Mouse (Mus musculus): ENCODE results near the gene Pla2g5.

Pla2g5 gene

DNA sequence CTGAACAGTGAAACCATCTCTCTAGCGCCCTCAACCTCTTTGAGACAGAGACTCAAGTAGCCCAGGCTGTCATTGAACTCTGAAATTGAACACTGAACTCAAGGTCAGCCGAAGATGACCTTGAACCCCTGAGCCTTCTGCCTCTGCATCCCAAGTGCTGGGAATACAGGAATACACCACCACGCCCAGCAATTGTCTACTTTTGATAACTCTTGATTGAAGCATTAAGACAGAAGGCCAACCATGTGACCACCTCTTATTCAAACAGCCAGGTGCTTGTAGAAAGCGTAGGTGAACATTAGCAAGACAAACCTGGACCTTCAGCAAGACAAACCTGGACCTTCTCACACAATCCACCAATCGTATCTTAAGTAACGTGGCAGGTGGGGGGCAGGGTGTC is 68.9 kb downstream of the Pla2g5 start:
- no peak for DNase-seq

DNA sequence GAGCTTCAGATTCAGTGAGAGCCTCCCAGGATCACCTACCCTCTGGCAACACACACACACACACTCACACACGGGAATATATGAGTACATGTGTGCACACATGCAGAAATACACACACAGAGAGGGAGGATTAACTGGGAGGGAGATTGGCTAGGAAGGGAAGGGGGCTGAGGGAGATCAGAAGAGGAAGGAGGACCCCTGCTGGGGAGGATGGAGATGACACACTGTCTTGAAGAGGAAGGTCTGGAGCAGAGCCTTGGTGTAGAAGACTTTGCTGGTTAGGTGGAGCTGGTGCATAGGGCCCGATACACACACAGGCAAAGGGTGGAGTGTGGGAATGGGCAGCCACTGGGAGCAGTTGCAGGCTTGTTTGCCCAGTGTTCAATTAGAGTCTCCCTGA is 70.0 kb downstream of the Pla2g5 start:
- DNase-seq, result peak; percentile 53

DNA sequence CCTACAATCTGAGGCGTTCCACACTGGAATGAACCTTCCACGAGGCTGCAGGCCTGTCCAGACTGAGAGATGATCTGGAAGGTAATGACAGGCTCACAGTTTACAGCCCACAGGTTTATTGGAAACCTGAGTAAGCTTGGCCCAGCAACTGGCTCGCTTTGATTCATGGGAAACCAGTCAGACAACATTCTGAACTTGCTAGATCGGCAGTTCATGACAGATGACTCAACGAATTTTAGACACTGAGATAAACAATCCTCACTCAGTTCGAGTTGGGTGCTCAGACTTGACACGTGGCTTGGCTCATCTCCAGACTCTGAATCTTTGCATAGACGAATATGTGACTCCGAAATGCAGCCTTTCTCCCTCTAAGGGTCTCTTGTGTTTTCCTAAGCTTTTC is 70.7 kb downstream of the Pla2g5 start:
- DNase-seq, result peak; percentile 54

DNA sequence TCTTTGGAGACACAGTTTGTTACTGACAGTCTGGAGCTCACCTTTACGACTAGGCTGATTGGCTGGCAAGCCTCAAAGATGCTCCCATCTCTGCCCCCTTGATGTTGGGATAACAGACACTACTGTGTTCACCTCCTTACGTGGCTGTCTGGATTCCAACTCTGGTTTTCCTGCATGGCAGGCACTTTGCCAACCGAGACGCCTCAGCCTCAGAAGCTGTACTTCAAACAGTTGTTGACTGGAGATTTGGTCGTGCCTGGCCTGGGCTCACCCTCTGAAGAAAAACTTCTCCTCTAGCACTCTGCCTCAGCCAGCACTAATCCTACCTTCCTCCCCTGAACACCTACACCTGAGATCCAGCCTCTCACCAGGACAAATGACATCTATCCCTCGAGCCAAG is 71.8 kb downstream of the Pla2g5 start:
- no peak for DNase-seq

DNA sequence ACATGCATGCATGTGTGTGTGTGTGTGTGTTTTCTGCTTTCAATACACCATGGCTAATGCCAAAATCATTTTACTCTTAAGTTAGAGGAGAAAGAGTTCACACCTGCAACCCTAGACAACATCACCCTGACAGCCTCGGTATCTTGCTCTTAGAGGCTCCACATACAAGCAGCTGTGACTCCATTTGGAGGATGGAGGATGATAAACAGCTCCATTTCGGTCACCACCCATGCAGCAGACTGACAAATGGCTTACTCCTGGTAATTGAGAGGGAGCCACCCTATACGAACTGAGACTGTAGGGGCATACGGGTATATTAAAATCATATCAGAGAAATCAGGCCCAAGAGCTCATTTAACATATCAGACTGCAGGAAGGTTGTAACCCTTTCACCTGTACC is 74.9 kb downstream of the Pla2g5 start:
- DNase-seq, result no peak

DNA sequence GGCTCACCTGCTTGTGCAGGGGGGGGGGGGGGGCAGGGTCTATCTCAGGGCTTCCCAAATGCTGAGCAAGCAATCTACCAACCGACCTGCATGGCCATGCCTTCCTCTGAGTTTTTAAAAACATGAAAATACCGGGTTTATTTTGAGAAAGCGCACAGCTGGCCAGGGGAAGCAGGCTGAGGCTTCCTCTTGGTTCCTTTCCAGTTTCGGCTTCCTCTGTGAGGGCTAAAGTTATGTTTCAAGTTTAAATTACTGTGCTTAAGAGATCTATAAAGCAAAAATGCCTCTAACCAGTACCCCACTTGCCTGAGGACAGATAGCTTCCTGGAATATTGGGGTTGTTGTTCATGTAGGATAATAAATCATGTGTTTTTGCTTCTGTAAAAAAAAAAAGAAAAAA is 77.1 kb downstream of the Pla2g5 start:
- peak; percentile 32 for DNase-seq

DNA sequence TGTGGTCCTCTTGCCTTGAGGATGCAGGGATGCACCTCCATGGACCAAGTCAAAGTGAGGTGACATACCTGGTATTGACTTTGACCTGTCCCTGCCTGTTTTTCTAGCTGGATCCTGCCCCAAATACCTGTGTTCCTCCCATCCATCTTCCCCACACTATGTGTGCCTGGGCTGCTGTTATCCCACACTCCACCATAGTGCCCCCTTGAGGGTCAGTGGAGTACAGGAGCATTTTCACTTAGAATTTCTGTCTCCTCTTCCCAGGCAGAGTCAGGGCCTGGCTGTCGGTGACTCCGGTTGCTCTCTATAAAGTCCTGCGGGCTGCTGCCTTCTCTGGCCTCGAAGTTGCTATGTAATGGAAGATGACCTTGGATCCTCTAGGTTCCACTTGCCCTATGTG is 77.6 kb downstream of the Pla2g5 start:
- DNase-seq, result no peak

DNA sequence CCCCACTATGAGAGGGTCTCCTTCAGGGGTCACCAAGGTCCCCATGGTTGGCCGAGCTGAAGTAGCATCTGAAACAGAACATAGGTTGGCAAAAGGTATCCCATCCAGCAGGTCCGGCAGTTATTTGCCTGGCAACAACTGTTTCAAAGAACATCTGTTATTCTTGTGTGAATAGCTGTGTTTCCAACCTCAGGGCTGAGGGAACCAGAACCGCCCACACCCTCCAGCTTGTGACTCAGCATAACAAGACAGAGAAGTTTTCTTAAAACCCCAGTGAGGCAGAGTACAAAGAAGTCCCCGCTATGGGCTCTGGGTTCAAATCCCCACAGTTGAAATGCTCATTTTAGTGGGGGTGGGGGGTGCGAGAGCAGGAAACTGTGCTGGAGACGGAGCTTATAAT is 81.2 kb downstream of the Pla2g5 start:
- DNase-seq, result no peak

DNA sequence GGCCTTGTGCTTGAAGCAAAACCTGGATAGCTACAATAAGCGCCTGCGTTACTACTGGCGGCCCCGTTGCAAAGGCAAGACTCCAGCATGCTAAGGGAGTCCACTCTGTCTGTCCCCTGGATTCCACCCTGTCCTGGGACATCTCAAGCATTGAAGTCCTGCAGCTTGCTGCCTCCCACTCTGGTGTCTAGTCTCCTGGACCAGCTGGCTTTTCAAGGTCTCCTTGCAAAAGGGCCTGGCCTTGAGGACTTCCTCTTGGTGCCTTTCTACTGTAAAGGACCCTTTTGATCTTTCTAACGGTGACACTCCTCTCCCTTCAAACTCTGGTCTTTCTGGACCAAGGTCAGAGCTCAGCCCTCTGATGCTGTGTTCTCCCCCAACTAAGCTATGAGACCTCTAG is 83.0 kb downstream of the Pla2g5 start:
- DNase-seq, result no peak

DNA sequence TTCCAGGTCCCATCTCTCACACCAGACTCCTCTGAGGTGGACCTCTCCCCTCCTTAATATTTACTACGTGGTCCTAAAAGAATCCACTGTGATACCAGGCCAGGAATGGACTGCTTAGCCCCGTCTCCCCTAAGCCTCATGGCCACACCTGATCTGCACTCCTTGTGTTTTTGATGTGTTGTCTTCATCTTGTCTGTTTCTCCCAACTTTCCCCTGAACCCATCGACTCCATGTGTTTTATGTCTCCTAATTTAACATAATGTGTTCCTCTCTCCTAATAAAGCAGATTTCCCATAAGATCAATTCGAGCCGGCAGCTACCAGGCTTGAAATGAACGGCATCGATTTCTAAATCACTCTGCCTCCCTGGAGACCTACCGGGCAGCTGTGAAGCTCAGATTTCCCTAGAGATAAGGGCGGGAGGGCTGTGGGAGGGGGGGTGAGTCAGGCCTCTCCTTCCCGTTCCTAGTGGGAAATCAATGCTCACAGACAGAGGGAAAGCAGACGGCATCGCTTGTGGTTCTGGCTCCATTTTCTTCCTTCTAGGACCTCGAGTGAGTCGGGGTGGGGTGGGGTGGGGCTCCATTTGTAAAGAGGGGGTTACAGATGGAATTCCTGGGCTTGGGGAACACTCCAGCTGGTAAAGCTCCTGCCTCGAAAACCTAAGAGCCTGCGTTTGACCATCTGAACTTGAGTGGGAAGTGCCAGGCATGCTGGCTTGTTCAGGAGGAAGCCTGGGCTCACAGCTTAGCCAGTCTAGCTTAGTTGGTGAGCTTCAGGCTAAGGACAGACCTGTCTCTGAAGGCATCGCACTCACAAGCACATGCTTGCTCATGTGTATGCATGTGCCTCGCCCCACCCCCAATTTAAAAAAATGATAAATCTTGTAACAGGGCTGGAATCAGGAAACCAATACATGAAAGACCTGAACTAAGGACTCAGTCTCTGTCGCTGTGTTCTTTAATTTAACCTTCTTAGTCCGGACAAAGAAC is 85.6 kb downstream of the Pla2g5 start:
- no peak for DNase-seq

DNA sequence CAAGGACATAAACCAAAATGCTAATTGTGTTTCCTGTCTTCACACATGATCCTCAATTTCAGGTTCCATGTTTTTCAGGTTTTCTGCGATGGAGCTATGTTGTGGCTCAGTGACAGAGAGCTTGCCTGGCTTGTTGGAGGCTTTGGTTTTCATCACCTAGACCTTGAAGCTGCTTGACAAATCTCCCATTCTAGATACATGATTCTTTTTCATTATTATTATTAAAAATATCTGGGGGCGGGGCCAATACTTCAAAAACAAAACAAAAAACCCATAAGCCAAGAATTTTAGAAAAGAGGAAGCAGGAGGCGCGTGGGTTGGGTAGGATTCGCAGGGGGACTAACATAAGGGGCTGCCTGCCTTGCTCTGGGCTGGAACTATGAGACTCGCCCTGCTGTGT is 87.8 kb downstream of the Pla2g5 start, which contains the start of gene Pla2g2d:
TSS of gene Pla2g2d (plus strand) at position 301 of the 400 bp plus-strand sequence.
- DNase-seq, result no peak

DNA sequence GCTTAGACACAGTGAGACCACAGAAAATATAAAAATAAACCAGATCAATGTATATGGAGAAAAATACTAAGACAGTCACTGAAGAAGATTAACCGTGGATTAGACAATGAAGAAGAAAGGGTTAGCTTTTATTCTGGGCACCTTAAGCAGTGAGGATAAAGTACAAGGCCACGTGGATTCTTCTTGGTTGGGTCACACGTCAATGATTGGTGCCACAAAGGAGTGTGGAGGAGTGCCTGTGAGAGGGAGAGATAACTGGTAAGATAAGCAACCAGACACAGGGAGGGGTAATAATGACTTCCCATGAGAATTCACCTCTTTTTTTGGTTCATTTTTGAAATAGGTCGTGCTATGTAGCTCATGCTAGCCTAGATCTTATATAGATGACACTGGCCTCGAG is 90.9 kb downstream of the Pla2g5 start:
- DNase-seq, result no peak

DNA sequence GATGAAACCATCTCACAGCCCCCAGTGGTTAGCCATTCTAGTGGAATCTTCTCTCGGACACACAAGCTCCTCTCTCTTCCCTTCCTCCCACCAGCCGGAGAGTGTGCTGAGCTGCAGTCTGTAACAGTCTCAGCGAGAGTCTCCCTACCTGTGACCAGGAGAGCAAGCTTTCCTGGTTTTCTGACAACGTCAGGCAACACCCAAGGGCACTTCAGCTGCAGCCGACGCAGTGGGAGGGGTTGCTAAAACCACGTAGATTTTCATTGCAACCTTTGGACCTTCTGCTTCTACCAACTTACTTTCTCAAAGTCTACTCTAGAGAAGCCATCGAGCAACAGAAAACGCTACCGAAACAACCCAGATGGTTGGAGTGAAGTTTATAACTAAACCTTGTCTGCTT is 91.3 kb downstream of the Pla2g5 start:
- peak; percentile 40 for DNase-seq

DNA sequence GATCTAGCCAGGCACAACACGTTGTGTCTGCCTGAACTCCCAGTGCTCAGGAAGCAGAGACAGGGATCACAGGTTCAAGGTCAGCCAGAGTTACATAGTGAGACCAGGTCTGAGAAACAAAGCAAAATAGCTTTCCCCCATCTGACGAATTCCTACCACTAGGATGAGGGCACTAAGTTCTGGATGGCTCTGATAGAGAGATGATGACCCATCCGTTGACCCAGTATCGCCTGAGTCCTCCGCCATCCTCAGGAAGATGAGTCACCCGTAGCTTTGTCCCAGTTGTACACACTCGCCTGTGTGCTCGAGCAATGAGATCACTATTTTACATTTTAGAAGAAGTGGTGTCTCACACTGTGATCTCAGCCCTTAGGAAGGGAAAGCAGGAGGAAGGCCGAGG is 101.0 kb downstream of the Pla2g5 start:
- DNase-seq, result no peak

DNA sequence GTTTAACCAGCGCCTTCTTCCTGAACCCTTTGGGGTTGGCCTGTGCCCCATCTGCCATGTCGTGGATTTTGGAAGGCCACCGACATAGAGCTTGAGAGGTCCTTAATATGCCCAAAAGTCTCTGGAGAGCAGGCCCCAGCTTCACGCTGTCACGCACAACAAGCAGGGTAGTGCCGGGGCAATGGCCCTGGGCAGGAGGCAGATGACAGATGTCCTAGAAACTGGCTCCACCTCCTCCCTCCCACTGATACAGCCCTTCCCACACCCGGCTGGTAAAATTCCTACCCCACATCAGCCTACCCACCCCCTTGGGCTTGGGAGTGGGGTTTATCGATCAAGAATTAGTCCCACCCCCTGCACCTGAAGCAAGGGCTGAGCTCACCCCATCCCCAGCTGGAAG is 105.9 kb downstream of the Pla2g5 start, which contains the start of gene Pla2g2f:
TSS of gene Pla2g2f (minus strand) at position 211 of the 400 bp plus-strand sequence.
- DNase-seq, result no peak

DNA sequence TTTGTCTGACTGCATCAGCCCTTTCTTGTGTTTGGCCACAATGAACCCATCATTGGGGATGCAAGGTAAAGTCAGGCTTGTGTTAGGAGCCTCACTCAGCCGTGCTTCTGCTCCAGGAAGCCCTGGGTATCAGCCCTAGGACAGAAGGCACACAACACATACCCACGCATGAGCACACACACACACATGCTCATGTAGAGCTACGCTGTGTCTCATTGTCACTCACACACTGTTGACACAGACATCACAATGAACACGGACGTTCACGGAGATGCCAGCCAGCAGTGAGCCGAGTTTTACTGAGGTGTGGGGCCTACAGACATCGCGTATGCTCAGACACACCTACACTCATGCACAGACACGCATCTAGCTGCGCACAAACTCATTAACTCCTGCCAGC is 107.3 kb downstream of the Pla2g5 start:
- DNase-seq, result no peak

DNA sequence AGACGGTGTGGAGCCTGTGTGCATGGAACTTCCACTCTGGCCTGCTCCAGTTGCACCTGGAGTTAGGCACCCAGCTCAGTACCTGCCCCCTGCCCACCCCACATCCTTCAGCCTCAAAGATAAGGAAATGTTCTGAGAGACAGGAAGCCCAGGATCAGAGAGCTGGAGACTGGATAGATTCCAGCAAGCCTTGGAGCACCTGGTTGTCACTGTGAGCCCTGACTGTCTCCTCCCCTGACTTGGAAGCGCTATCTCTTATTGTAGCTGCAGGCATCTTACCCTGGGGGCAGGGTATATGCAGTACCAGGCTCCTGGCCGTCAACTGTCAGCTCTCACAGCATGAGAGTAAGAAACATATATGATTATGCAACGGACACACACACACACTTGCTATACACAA is 107.8 kb downstream of the Pla2g5 start:
- no peak for DNase-seq

DNA sequence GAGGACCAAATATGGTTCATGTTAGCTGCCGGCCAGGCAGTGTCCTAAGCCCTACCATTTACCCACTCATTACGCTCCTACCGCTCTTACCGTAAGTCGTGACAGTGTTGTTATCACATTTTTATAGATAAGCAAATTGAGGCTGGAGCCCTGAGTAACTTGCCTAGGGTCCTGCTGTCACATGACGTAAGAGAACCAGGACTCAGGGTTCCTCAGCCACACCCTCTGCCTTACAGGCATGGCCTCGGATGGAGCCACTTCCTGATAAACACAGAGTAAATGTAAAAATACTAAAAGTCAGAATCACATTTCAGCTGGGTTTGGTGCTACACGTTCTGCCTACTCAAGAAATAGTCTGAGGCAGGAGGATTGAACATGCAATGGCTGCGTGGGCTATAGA is 108.8 kb downstream of the Pla2g5 start:
- no peak for DNase-seq

DNA sequence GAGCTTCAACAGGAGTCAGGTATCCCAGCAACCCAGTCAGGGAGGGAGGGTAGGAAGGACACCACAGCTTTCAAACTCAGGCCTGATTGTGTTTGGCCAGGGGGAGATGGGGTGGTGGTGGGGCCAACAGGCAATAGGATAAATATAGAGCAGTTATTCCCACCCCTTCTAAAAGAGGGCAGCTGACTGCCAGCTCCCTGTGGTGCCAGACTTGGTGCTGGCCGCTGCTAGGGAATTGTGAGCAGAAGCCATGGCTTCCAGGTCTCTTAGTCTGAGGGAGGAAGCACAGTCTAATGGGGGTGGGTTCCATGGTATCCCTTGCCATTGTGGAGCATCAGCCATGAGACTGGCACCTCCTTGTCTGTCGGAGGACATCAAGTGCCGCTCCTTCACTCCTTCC is 109.7 kb downstream of the Pla2g5 start:
- no peak for DNase-seq

DNA sequence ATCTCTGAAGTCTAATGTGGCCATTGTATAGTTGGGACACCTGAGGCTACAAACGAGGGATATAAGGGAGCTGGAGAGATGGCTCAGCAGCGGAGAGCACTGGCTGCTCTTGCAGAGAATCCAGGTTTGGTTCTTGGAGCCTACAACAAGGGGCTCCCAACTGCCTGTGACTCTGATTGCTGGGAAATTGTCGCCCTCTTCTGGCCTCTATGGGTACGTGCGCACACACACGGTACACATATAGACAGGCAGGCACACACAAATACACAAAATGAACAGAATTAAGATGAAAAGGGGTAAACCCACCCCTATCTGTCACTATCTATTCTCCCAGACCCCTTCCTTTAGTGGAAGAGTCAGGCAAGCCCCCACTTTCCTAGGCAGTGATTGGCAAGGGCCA is 110.7 kb downstream of the Pla2g5 start:
- no peak for DNase-seq
